Mouse (Mus musculus): Measurements from ENCODE around the gene Arhgef3. TPM values are rescaled to one million over a fixed set of nuclear protein-coding genes. Genes with fewer than 3 reads are reported as not detected.

Gene Arhgef3
- polyA plus RNA-seq, 1 experiment from 2014 or later: 15.6 TPM

- H3K4me1 ChIP-seq (replicated peaks; ENCODE audit: control insufficient read depth, insufficient read depth, low read length): no peaks in the 10 kb centered on the region
- no peaks in the 10 kb centered on the region for H3K36me3 ChIP-seq (ENCODE audit: control insufficient read depth, insufficient read depth, low read length)
- no peak for DNase-seq (ENCODE audit: low spot score)
- 62% methylated on average over 2 of the region's 2 CpGs for WGBS
- H3K9ac ChIP-seq (ENCODE audit: low read length): no peak overlapping the region
- no peak overlapping the region for H3K27ac ChIP-seq (ENCODE audit: low read depth)
- ATAC-seq (replicated peaks; ENCODE audit: low FRiP score, low TSS enrichment, low read depth): no peak
- H3K27me3 ChIP-seq (replicated peaks; ENCODE audit: control insufficient read depth, insufficient read depth, low read length): no peaks in the 10 kb centered on the region
- H3K4me3 ChIP-seq (ENCODE audit: low read depth, low read length): no peak overlapping the region
- H3K4me2 ChIP-seq (ENCODE audit: low read length): no peak overlapping the region
- no peaks in the 10 kb centered on the region for H3K9me3 ChIP-seq (ENCODE audit: control insufficient read depth, low read length)
These were observed 44.1 kb downstream of the Arhgef3 start for GRCm38 (mm10) chr14:27158782-27159181.

GRCm38 (mm10) chr14:27160762-27161161 lies 46.1 kb downstream of the Arhgef3 start:
- WGBS: 89% methylated on average over 7 of the region's 7 CpGs
- no peak for ATAC-seq (replicated peaks; ENCODE audit: low FRiP score, low TSS enrichment, low read depth)
- no peak overlapping the region for H3K9ac ChIP-seq (ENCODE audit: low read length)
- H3K27ac ChIP-seq (ENCODE audit: low read depth): no peak overlapping the region
- H3K27me3 ChIP-seq (replicated peaks; ENCODE audit: control insufficient read depth, insufficient read depth, low read length): no peaks in the 10 kb centered on the region
- H3K4me1 ChIP-seq (replicated peaks; ENCODE audit: control insufficient read depth, insufficient read depth, low read length): no peaks in the 10 kb centered on the region
- no peaks in the 10 kb centered on the region for H3K9me3 ChIP-seq (ENCODE audit: control insufficient read depth, low read length)
- DNase-seq (ENCODE audit: low spot score): no peak
- H3K4me2 ChIP-seq (ENCODE audit: low read length): no peak overlapping the region
- H3K4me3 ChIP-seq (ENCODE audit: low read depth, low read length): no peak overlapping the region
- H3K36me3 ChIP-seq (ENCODE audit: control insufficient read depth, insufficient read depth, low read length): no peaks in the 10 kb centered on the region

- Histone ChIP-seq H3K36me3 (ENCODE audit: control insufficient read depth, insufficient read depth, low read length) (no peaks in the 10 kb centered on the region), H3K4me1 (replicated peaks; ENCODE audit: control insufficient read depth, insufficient read depth, low read length) (no peaks in the 10 kb centered on the region), H3K27ac (ENCODE audit: low read depth) (no peak overlapping the region), H3K4me3 (ENCODE audit: low read depth, low read length) (no peak overlapping the region), H3K9ac (ENCODE audit: low read length) (no peak overlapping the region), H3K4me2 (ENCODE audit: low read length) (no peak overlapping the region), H3K9me3 (ENCODE audit: control insufficient read depth, low read length) (no peaks in the 10 kb centered on the region), H3K27me3 (replicated peaks; ENCODE audit: control insufficient read depth, insufficient read depth, low read length) (no peaks in the 10 kb centered on the region)
- 88% methylated on average over 6 of the region's 6 CpGs for WGBS
- no peak for DNase-seq (ENCODE audit: low spot score)
- no peak for ATAC-seq (replicated peaks; ENCODE audit: low FRiP score, low TSS enrichment, low read depth)
These were observed 49.9 kb downstream of the Arhgef3 start for GRCm38 (mm10) chr14:27164639-27165038.

DNA sequence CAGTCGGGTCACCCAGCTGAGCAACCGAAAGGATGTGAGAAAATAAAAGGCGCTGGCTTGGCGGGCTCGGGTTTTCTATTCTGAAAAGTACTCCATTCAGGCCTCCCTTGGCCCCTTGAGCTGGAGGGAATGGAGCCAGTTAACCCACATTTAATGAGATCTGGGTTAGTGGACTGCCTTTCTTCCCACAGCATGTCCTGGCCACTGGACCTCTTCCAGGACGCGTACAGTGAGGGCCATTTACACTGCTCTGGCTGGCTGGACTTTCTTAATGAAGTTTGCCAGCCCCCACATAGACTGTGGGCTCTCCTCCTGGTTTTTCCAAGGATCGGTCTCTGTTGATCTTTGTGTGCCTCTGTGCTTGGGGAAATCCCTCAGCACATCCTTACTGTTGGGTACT lies 52.1 kb downstream of the Arhgef3 start:
- no peak for DNase-seq (ENCODE audit: low spot score)
- no peak overlapping the region for H3K4me3 ChIP-seq (ENCODE audit: low read depth, low read length)
- H3K27ac ChIP-seq (ENCODE audit: low read depth): no peak overlapping the region
- 81% methylated on average over 8 of the region's 8 CpGs for WGBS
- peaks cover 6% of the 10 kb centered on the region for H3K4me1 ChIP-seq (replicated peaks; ENCODE audit: control insufficient read depth, insufficient read depth, low read length)
- 0 out of 2 replicates have a peak, but pooled peaks have one; percentile 40 for ATAC-seq (replicated peaks; ENCODE audit: low FRiP score, low TSS enrichment, low read depth)
- no peaks in the 10 kb centered on the region for H3K9me3 ChIP-seq (ENCODE audit: control insufficient read depth, low read length)
- H3K27me3 ChIP-seq (replicated peaks; ENCODE audit: control insufficient read depth, insufficient read depth, low read length): no peaks in the 10 kb centered on the region
- no peak overlapping the region for H3K9ac ChIP-seq (ENCODE audit: low read length)
- no peaks in the 10 kb centered on the region for H3K36me3 ChIP-seq (ENCODE audit: control insufficient read depth, insufficient read depth, low read length)
- H3K4me2 ChIP-seq (ENCODE audit: low read length): no peak overlapping the region

DNA sequence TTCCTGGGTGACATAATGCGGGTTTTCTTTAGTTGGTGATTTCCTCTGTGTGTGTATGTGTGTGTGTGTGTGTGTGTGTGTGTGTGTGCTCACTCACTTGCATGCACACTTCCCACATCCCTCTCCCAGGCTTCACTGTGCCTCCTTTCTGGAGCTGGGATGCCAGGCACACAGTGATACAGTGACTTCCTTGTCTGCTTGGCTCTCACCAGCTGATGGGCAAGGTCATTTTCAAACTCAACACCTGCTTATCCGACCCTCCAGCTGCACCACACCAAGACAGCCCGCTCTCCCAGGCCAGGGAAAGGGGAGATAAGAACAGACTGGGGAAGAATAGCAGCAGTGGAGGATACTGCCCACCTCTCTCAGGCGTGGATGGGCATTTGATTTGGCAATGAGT lies 52.5 kb downstream of the Arhgef3 start:
- no peaks in the 10 kb centered on the region for H3K9me3 ChIP-seq (ENCODE audit: control insufficient read depth, low read length)
- no peak overlapping the region; the same call in 1 of the 2 replicates for H3K27ac ChIP-seq (ENCODE audit: low read depth)
- no peak overlapping the region for H3K4me2 ChIP-seq (ENCODE audit: low read length)
- 61% methylated on average over 4 of the region's 4 CpGs for WGBS
- peaks cover 9% of the 10 kb centered on the region for H3K4me1 ChIP-seq (replicated peaks; ENCODE audit: control insufficient read depth, insufficient read depth, low read length)
- DNase-seq (ENCODE audit: low spot score) (no peak), ATAC-seq (replicated peaks; ENCODE audit: low FRiP score, low TSS enrichment, low read depth) (0 out of 2 replicates have a peak, but pooled peaks have one; percentile 32)
- H3K9ac ChIP-seq (ENCODE audit: low read length): no peak overlapping the region
- H3K27me3 ChIP-seq (replicated peaks; ENCODE audit: control insufficient read depth, insufficient read depth, low read length): no peaks in the 10 kb centered on the region
- no peak overlapping the region for H3K4me3 ChIP-seq (ENCODE audit: low read depth, low read length)
- no peaks in the 10 kb centered on the region for H3K36me3 ChIP-seq (ENCODE audit: control insufficient read depth, insufficient read depth, low read length)

- no peak overlapping the region for H3K4me3 ChIP-seq (ENCODE audit: low read depth, low read length)
- no peaks in the 10 kb centered on the region for H3K27me3 ChIP-seq (replicated peaks; ENCODE audit: control insufficient read depth, insufficient read depth, low read length)
- no peaks in the 10 kb centered on the region for H3K9me3 ChIP-seq (ENCODE audit: control insufficient read depth, low read length)
- ATAC-seq (replicated peaks; ENCODE audit: low FRiP score, low TSS enrichment, low read depth): no peak
- H3K4me2 ChIP-seq (ENCODE audit: low read length): no peak overlapping the region
- DNase-seq (ENCODE audit: low spot score): no peak
- no peak overlapping the region for H3K27ac ChIP-seq (ENCODE audit: low read depth)
- no peaks in the 10 kb centered on the region for H3K36me3 ChIP-seq (ENCODE audit: control insufficient read depth, insufficient read depth, low read length)
- WGBS: 48% methylated on average over 5 of the region's 5 CpGs
- H3K9ac ChIP-seq (ENCODE audit: low read length): no peak overlapping the region
- peaks cover 9% of the 10 kb centered on the region for H3K4me1 ChIP-seq (replicated peaks; ENCODE audit: control insufficient read depth, insufficient read depth, low read length)
These were observed 53.7 kb downstream of the Arhgef3 start for GRCm38 (mm10) chr14:27168387-27168786.

DNA sequence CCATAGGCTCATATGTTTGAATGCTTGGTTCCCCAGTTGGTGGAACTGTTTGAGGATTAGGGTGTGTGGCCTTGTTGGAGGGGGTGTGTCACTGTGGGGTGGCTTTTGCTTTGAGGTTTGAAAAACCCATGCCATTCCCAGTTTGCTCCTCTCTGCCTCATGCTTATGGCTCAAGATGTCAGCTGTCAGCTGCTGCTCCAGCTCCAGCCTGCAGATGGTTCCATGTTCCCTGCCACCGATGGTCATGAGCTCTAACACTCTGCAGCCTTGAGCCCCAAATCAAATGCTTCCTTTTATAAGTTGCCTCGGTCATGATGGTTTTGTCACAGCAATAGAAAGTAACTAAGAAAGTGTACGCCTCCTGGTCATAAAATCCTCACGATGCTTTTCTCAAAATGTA lies 54.6 kb downstream of the Arhgef3 start:
- WGBS: 91% methylated on average over 4 of the region's 4 CpGs
- H3K36me3 ChIP-seq (ENCODE audit: control insufficient read depth, insufficient read depth, low read length): no peaks in the 10 kb centered on the region
- no peak overlapping the region for H3K27ac ChIP-seq (ENCODE audit: low read depth)
- peaks cover 9% of the 10 kb centered on the region for H3K4me1 ChIP-seq (replicated peaks; ENCODE audit: control insufficient read depth, insufficient read depth, low read length)
- H3K9ac ChIP-seq (ENCODE audit: low read length): no peak overlapping the region
- H3K27me3 ChIP-seq (replicated peaks; ENCODE audit: control insufficient read depth, insufficient read depth, low read length): no peaks in the 10 kb centered on the region
- H3K9me3 ChIP-seq (ENCODE audit: control insufficient read depth, low read length): no peaks in the 10 kb centered on the region
- H3K4me2 ChIP-seq (ENCODE audit: low read length): no peak overlapping the region
- ATAC-seq (replicated peaks; ENCODE audit: low FRiP score, low TSS enrichment, low read depth) (no peak), DNase-seq (ENCODE audit: low spot score) (no peak)
- no peak overlapping the region for H3K4me3 ChIP-seq (ENCODE audit: low read depth, low read length)

- no peak for DNase-seq (ENCODE audit: low spot score)
- Histone ChIP-seq H3K4me2 (ENCODE audit: low read length) (no peak overlapping the region), H3K9me3 (ENCODE audit: control insufficient read depth, low read length) (no peaks in the 10 kb centered on the region), H3K27ac (ENCODE audit: low read depth) (no peak overlapping the region), H3K4me3 (ENCODE audit: low read depth, low read length) (no peak overlapping the region), H3K9ac (ENCODE audit: low read length) (no peak overlapping the region), H3K36me3 (ENCODE audit: control insufficient read depth, insufficient read depth, low read length) (no peaks in the 10 kb centered on the region), H3K27me3 (replicated peaks; ENCODE audit: control insufficient read depth, insufficient read depth, low read length) (no peaks in the 10 kb centered on the region), H3K4me1 (replicated peaks; ENCODE audit: control insufficient read depth, insufficient read depth, low read length) (peaks cover 12% of the 10 kb centered on the region)
- 88% methylated on average over 2 of the region's 2 CpGs for WGBS
- ATAC-seq (replicated peaks; ENCODE audit: low FRiP score, low TSS enrichment, low read depth): no peak
These were observed 55.7 kb downstream of the Arhgef3 start for GRCm38 (mm10) chr14:27170421-27170820.

DNA sequence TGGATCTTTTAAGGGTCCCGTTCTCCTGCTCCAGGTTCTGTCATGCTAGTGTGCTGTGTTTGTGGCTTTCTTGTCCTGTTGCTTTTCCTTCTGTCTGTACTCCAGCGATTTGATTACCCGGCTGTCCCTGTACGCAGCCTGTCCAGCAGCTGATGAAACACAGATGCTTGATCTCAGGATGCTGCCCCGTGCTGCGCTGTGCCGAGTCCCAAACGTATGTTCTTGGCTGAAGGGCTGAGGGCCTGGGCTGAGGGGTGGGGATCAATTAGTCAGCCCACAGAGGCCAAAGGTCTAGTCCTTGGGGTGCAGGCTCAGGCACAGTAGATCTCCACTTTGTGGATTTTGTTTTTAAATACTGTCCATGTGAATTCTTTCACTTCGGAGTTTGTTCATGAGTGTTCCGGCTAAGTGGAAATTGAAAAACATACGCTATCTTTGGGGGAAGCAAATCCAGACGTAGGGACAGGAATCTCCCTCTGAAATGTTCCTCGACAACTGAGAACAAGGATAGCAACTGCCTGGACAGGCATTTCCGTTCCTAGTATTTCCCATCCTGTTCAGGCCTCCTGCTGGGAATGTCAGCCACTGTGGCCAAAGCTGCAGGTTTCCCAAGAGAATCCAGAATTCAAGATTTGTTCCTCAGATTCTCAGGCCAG lies 56.6 kb downstream of the Arhgef3 start:
- no peaks in the 10 kb centered on the region for H3K36me3 ChIP-seq (ENCODE audit: control insufficient read depth, insufficient read depth, low read length)
- WGBS: 26% methylated on average over 14 of the region's 14 CpGs
- H3K9ac ChIP-seq (ENCODE audit: low read length): no peak overlapping the region
- H3K9me3 ChIP-seq (ENCODE audit: control insufficient read depth, low read length): no peaks in the 10 kb centered on the region
- no peak overlapping the region for H3K4me2 ChIP-seq (ENCODE audit: low read length)
- H3K4me1 ChIP-seq (replicated peaks; ENCODE audit: control insufficient read depth, insufficient read depth, low read length): peaks cover 12% of the 10 kb centered on the region
- H3K27ac ChIP-seq (ENCODE audit: low read depth): peak overlapping the region; percentile 17; the same call in 1 of the 2 replicates
- DNase-seq (ENCODE audit: low spot score) (no peak), ATAC-seq (replicated peaks; ENCODE audit: low FRiP score, low TSS enrichment, low read depth) (no peak; the same call in 1 of the 2 replicates)
- no peak overlapping the region for H3K4me3 ChIP-seq (ENCODE audit: low read depth, low read length)
- no peaks in the 10 kb centered on the region for H3K27me3 ChIP-seq (replicated peaks; ENCODE audit: control insufficient read depth, insufficient read depth, low read length)

Measured in intestine, embryonic 14.5 days (tissue).